Mouse (Mus musculus) left cerebral cortex, postnatal 36 days (tissue): ENCODE measurements around the gene Gm9125. TPM values are rescaled to one million over a fixed set of nuclear protein-coding genes. Genes with fewer than 3 reads are reported as not detected.
"Not testable (repeated sequence)": the region's sequence is repeated elsewhere in the genome, so short reads cannot be mapped to it uniquely, and the experiment has no call there.

Experiments
- DNase-seq, 2 experiments: peaks; one replicate each; pipeline ENCODE4 v3.0.0; 2021 to 2022; ENCODE audit warnings: low spot score in 2 of 2, mixed read lengths in 1 of 2
- intact Hi-C: fragments of 180-260 bp; cut with DNase I; formaldehyde crosslinking; loops from one replicate; pipeline ENCODE4 v1.15.1; 2025
- total RNA-seq, 2 experiments: library from RNA; stranded (reverse); gene quantifications; 2 replicates each; pipeline ENCODE4 v1.2.3; 2021

Gene Gm9125
- not detected for total RNA-seq

DNA sequence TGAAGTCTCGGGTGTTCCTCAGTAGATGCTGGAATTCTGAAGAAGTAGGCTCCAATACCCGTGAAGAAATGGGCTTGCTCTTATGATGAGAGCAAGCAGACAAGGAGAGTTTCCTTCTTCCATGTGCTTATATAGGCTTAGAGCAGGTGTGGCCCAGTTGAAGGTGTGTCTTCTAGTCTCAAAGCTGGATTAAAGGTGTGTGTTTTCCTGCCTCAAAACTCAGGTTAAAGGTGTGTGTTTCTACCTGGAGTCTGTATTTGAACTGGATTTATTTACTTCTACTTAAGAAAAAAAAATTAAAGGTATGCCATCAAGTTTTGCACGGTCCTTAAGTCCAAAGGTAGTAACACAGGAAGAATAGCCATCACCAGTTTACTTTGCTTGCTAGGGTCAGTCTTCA lies at the start of gene Gm9125:
Gm9125 (minus strand) TSS at position 101 of the 400 bp plus-strand sequence.
- intact Hi-C loops, DNase-seq: not testable (repeated sequence)

DNA sequence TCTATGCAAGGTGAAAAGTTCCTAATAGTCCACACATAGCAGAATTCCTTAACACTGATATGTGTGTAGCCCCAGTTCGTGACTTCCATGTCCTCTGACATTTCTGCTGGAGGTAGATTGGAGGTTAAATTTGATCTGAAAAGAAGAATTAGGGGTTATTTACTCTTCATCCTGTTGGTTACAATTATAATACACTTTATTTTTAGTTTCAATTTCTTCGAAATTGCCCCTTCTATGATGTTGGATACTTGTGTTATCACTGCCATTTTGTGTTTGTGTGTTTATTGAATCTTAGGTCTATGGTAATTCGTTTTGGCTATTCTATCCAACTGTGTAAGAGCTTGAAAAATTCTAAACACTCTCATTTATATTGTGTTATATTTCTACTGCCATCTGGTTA lies 17.9 kb upstream of the Gm9125 start, which contains the start of gene Gm10697:
Gm10697 (minus strand) TSS at position 101 of the 400 bp plus-strand sequence.
- DNase-seq, intact Hi-C loops: not testable (repeated sequence)

DNA sequence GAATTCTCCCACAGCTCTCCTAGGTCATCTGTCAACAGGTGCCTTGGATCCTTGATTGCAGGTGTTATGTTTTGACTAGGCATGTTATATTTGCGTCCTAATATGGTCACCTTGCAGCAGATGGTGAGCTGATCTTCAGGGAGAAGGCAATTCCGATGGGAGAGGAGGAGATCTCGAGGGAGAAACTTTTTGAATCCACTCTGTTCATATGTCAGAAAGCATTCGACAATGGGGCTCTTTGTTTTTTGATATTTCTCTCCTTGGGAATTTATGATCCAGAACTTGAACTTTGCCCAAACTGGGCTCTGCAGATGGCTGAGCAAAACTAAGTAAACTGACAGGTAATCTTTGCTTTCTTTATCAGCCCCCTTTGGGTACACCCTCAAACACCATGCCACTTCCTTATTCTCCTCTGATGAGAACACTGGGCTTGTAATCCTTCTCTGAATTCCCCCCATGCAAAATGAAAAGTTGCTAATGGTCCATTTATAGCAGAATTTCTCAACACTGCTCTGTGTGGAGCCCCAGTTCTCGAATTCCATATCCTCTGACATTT lies 5.0 kb downstream of the Gm9125 start:
- DNase-seq, intact Hi-C loops: not testable (repeated sequence)

DNA sequence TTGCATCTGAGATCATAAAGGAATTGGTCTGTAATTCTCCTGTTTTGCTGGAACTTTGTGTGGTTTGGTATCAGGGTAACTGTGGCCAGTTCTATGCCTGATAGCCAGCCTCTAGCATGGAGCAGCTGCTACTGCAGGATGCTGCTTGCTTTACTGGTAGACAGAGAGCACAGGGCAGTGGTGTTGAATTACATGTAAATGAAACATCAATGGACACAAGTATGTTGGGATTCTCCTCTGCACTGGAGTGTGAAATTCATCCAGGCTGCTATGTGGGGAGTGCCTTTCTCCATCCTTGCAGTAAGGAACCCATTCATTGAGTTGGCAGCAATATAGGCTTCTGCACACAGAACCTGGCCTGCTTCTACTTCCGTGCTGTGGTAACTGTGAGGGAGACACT lies 16.4 kb downstream of the Gm9125 start:
- DNase-seq, intact Hi-C loops: not testable (repeated sequence)

DNA sequence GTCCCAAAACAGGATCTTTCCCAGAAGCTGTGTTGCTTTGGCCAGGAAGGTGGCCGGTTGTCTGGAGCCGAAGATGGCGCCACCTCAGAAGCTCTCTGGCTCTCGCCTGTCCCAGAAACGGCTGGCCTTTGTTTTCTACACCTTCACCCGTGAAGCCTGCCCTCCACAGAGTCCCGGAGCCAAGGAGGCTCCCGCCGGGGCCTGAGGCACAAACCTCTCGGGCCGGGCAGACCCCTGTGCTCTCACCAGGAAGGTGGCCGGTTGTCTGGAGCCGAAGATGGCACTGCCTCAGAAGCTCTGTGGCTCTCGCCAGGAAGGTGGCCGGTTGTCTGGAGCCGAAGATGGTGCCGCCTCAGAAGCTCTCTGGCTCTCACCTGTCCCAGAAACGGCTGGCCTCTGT lies 20.3 kb downstream of the Gm9125 start:
- intact Hi-C loops, DNase-seq: not testable (repeated sequence)

Other genes starting within 250 kb of the Gm9125 start
- not detected for gene Tdpoz3, start 228.9 kb downstream of the Gm9125 start, total RNA-seq
- gene Gm9117, start 111.3 kb downstream of the Gm9125 start, total RNA-seq: not detected
- not detected for gene Tdpoz5, start 93.6 kb downstream of the Gm9125 start, total RNA-seq
- gene Gm10697, start 17.8 kb upstream of the Gm9125 start, total RNA-seq: not detected
- not detected for gene Gm10696, start 123.3 kb upstream of the Gm9125 start, total RNA-seq
- not detected for gene Gm5286, start 141.8 kb upstream of the Gm9125 start, total RNA-seq
- not detected for gene Gm4778, start 209.2 kb upstream of the Gm9125 start, total RNA-seq